Mouse (Mus musculus): ENCODE results near the gene Ttll1. TPM values are rescaled to one million over a fixed set of nuclear protein-coding genes. Genes with fewer than 3 reads are reported as not detected.
"Not testable (repeated sequence)": the region's sequence is repeated elsewhere in the genome, so short reads cannot be mapped to it uniquely, and the experiment has no call there.

Gene Ttll1
- polyA plus RNA-seq, 1 experiment from 2014 or later, result 23.9 TPM

- Histone ChIP-seq H3K9ac (ENCODE audit: low read length) (no peak overlapping the region), H3K4me1 (ENCODE audit: control insufficient read depth, insufficient read depth, low read length) (peaks cover 5% of the 10 kb centered on the region; the same call in 1 of the 2 replicates), H3K4me3 (ENCODE audit: low read length) (no peak overlapping the region), H3K27ac (ENCODE audit: low read length) (no peak overlapping the region), H3K9me3 (replicated peaks; ENCODE audit: control insufficient read depth, low read length) (no peaks in the 10 kb centered on the region), H3K27me3 (ENCODE audit: control insufficient read depth, insufficient read depth, low read length) (no peaks in the 10 kb centered on the region), H3K36me3 (ENCODE audit: control insufficient read depth, insufficient read depth) (no peaks in the 10 kb centered on the region), H3K4me2 (ENCODE audit: low read depth, low read length) (no peak overlapping the region)
- 66% methylated on average over 13 of the region's 13 CpGs for WGBS
- no peak for ATAC-seq (replicated peaks; ENCODE audit: extremely low read depth, insufficient read depth, low FRiP score)
Measured at GRCm38 (mm10) chr15:83512489-83513281, 2.0 kb upstream of the Ttll1 start.

- peaks cover 5% of the 10 kb centered on the region; the same call in 1 of the 2 replicates for H3K4me1 ChIP-seq (ENCODE audit: control insufficient read depth, insufficient read depth, low read length)
- peaks cover under 1% of the 10 kb centered on the region; the same call in 1 of the 2 replicates for H3K36me3 ChIP-seq (ENCODE audit: control insufficient read depth, insufficient read depth)
- peak; percentile 49 for ATAC-seq (replicated peaks; ENCODE audit: extremely low read depth, insufficient read depth, low FRiP score)
- no peaks in the 10 kb centered on the region for H3K27me3 ChIP-seq (ENCODE audit: control insufficient read depth, insufficient read depth, low read length)
- peak overlapping the region; percentile 78 for H3K9ac ChIP-seq (ENCODE audit: low read length)
- peak overlapping the region; percentile 94 for H3K4me2 ChIP-seq (ENCODE audit: low read depth, low read length)
- H3K27ac ChIP-seq (ENCODE audit: low read length), result peak overlapping the region; percentile 71
- no peaks in the 10 kb centered on the region for H3K9me3 ChIP-seq (replicated peaks; ENCODE audit: control insufficient read depth, low read length)
- 28% methylated on average over 17 of the region's 17 CpGs for WGBS
- H3K4me3 ChIP-seq (ENCODE audit: low read length), result peak overlapping the region; percentile 74
Measured at GRCm38 (mm10) chr15:83509950-83510804, 516 bp downstream of the Ttll1 start.

- ATAC-seq (replicated peaks; ENCODE audit: extremely low read depth, insufficient read depth, low FRiP score); H3K27me3 ChIP-seq (ENCODE audit: control insufficient read depth, insufficient read depth, low read length); H3K4me3 ChIP-seq (ENCODE audit: low read length); H3K4me2 ChIP-seq (ENCODE audit: low read depth, low read length); H3K4me1 ChIP-seq (ENCODE audit: control insufficient read depth, insufficient read depth, low read length); H3K9me3 ChIP-seq (replicated peaks; ENCODE audit: control insufficient read depth, low read length); H3K27ac ChIP-seq (ENCODE audit: low read length); H3K9ac ChIP-seq (ENCODE audit: low read length): not testable (repeated sequence)
- H3K36me3 ChIP-seq (ENCODE audit: control insufficient read depth, insufficient read depth), result peaks cover 22% of the 10 kb centered on the region
- WGBS, result 73% methylated on average over 6 of the region's 6 CpGs
Measured at GRCm38 (mm10) chr15:83501483-83501882, 9.2 kb downstream of the Ttll1 start.

- no peak overlapping the region for H3K4me2 ChIP-seq (ENCODE audit: low read depth, low read length)
- no peaks in the 10 kb centered on the region for H3K4me1 ChIP-seq (ENCODE audit: control insufficient read depth, insufficient read depth, low read length)
- peaks cover 3% of the 10 kb centered on the region; the same call in 1 of the 2 replicates for H3K9me3 ChIP-seq (replicated peaks; ENCODE audit: control insufficient read depth, low read length)
- 55% methylated on average over 3 of the region's 3 CpGs for WGBS
- H3K9ac ChIP-seq (ENCODE audit: low read length), result no peak overlapping the region
- no peak for ATAC-seq (replicated peaks; ENCODE audit: extremely low read depth, insufficient read depth, low FRiP score)
- H3K36me3 ChIP-seq (ENCODE audit: control insufficient read depth, insufficient read depth), result peaks cover 22% of the 10 kb centered on the region
- H3K27me3 ChIP-seq (ENCODE audit: control insufficient read depth, insufficient read depth, low read length), result no peaks in the 10 kb centered on the region
- no peak overlapping the region for H3K4me3 ChIP-seq (ENCODE audit: low read length)
- H3K27ac ChIP-seq (ENCODE audit: low read length), result no peak overlapping the region
Measured at GRCm38 (mm10) chr15:83500352-83500751, 10.3 kb downstream of the Ttll1 start.

- peaks cover 3% of the 10 kb centered on the region; the same call in 1 of the 2 replicates for H3K9me3 ChIP-seq (replicated peaks; ENCODE audit: control insufficient read depth, low read length)
- H3K27me3 ChIP-seq (ENCODE audit: control insufficient read depth, insufficient read depth, low read length), result no peaks in the 10 kb centered on the region
- H3K27ac ChIP-seq (ENCODE audit: low read length), result no peak overlapping the region
- 86% methylated on average over 10 of the region's 10 CpGs for WGBS
- H3K9ac ChIP-seq (ENCODE audit: low read length), result no peak overlapping the region
- no peak overlapping the region for H3K4me2 ChIP-seq (ENCODE audit: low read depth, low read length)
- no peak overlapping the region for H3K4me3 ChIP-seq (ENCODE audit: low read length)
- no peak for ATAC-seq (replicated peaks; ENCODE audit: extremely low read depth, insufficient read depth, low FRiP score)
- peaks cover 20% of the 10 kb centered on the region for H3K36me3 ChIP-seq (ENCODE audit: control insufficient read depth, insufficient read depth)
- H3K4me1 ChIP-seq (ENCODE audit: control insufficient read depth, insufficient read depth, low read length), result no peaks in the 10 kb centered on the region
Measured at GRCm38 (mm10) chr15:83499211-83499755, 11.4 kb downstream of the Ttll1 start.

GRCm38 (mm10) chr15:83497299-83497698, 13.4 kb downstream of the Ttll1 start:
- no peaks in the 10 kb centered on the region for H3K4me1 ChIP-seq (ENCODE audit: control insufficient read depth, insufficient read depth, low read length)
- no peak overlapping the region for H3K4me2 ChIP-seq (ENCODE audit: low read depth, low read length)
- no peak overlapping the region for H3K4me3 ChIP-seq (ENCODE audit: low read length)
- H3K36me3 ChIP-seq (ENCODE audit: control insufficient read depth, insufficient read depth), result peaks cover 16% of the 10 kb centered on the region
- no peak overlapping the region for H3K27ac ChIP-seq (ENCODE audit: low read length)
- no peak overlapping the region for H3K9ac ChIP-seq (ENCODE audit: low read length)
- no peak for ATAC-seq (replicated peaks; ENCODE audit: extremely low read depth, insufficient read depth, low FRiP score)
- H3K9me3 ChIP-seq (replicated peaks; ENCODE audit: control insufficient read depth, low read length), result peaks cover 3% of the 10 kb centered on the region; the same call in 1 of the 2 replicates
- WGBS, result 90% methylated on average over 6 of the region's 6 CpGs
- H3K27me3 ChIP-seq (ENCODE audit: control insufficient read depth, insufficient read depth, low read length), result no peaks in the 10 kb centered on the region

- Histone ChIP-seq H3K4me3 (ENCODE audit: low read length) (no peak overlapping the region), H3K9me3 (replicated peaks; ENCODE audit: control insufficient read depth, low read length) (peaks cover 3% of the 10 kb centered on the region; the same call in 1 of the 2 replicates), H3K27ac (ENCODE audit: low read length) (no peak overlapping the region), H3K4me2 (ENCODE audit: low read depth, low read length) (no peak overlapping the region), H3K4me1 (ENCODE audit: control insufficient read depth, insufficient read depth, low read length) (no peaks in the 10 kb centered on the region), H3K27me3 (ENCODE audit: control insufficient read depth, insufficient read depth, low read length) (no peaks in the 10 kb centered on the region), H3K9ac (ENCODE audit: low read length) (no peak overlapping the region), H3K36me3 (ENCODE audit: control insufficient read depth, insufficient read depth) (peaks cover 16% of the 10 kb centered on the region)
- no peak for ATAC-seq (replicated peaks; ENCODE audit: extremely low read depth, insufficient read depth, low FRiP score)
- whole genome bisulfite sequencing, result 69% methylated on average over 22 of the region's 22 CpGs
Measured at GRCm38 (mm10) chr15:83495787-83496367, 14.8 kb downstream of the Ttll1 start.

- H3K36me3 ChIP-seq (ENCODE audit: control insufficient read depth, insufficient read depth), result peaks cover 13% of the 10 kb centered on the region
- ATAC-seq (replicated peaks; ENCODE audit: extremely low read depth, insufficient read depth, low FRiP score), result no peak
Measured at GRCm38 (mm10) chr15:83495195-83495594, 15.5 kb downstream of the Ttll1 start.

More at GRCm38 (mm10) chr15:83495195-83495594, 15.5 kb downstream of the Ttll1 start:
- peaks cover under 1% of the 10 kb centered on the region; the same call in 1 of the 2 replicates for H3K9me3 ChIP-seq (replicated peaks; ENCODE audit: control insufficient read depth, low read length)
- no peak overlapping the region for H3K9ac ChIP-seq (ENCODE audit: low read length)
- H3K27ac ChIP-seq (ENCODE audit: low read length), result no peak overlapping the region
- H3K4me2 ChIP-seq (ENCODE audit: low read depth, low read length), result no peak overlapping the region
- no peak overlapping the region for H3K4me3 ChIP-seq (ENCODE audit: low read length)
- no peaks in the 10 kb centered on the region for H3K4me1 ChIP-seq (ENCODE audit: control insufficient read depth, insufficient read depth, low read length)
- no peaks in the 10 kb centered on the region for H3K27me3 ChIP-seq (ENCODE audit: control insufficient read depth, insufficient read depth, low read length)
- WGBS, result 83% methylated on average over 3 of the region's 3 CpGs

Data from heart, embryonic 16.5 days (tissue).